21 mouse cellular contexts compared by ENCODE assay signal in the genomic region with DNA sequence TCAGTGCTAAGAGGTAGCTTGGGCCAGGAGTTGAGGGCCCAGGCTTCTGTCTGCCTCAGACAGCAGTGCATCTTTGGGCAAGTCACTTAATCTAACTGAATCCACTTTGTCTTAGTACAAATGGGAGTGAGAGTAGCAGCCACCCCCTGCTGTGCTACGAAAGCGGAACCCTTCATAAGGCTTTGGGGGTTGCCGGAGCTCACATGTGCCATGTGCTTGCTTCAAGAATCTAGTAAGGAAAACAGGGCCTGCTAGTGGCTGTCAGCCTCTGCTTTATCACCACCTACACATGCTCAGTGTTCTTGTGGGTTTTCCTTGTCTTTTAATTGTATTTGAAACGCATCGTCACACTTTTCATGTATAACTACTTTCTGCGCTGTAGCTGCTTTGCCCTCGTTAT. TPM values are rescaled to one million over a fixed set of nuclear protein-coding genes. Genes with fewer than 3 reads are reported as not detected.
DNase-seq lines count a peak whose midpoint lies in the region; ATAC-seq and TF ChIP-seq lines count a peak whose summit lies in the region.
"Had no signal": no experiment of that assay in that cellular context is flagged by ENCODE, and none has a peak within 500 bp of the region (broad histone marks: within the 10 kb centered on the region; RNA-seq: fewer than 3 reads in every experiment).

No protein-coding gene starts in this region.

- ATAC-seq in hindbrain, postnatal 0 days: no peak
- ATAC-seq in hindbrain, embryonic 14.5 days (ENCODE audit: low FRiP score): no peak
- ATAC-seq in liver, embryonic 12.5 days: no peak
- ATAC-seq: forebrain, postnatal 0 days; intestine, embryonic 15.5 days had no signal

- no peaks in the 10 kb centered on the region for H3K27me3 ChIP-seq in hindbrain, postnatal 0 days (ENCODE audit: insufficient read depth, low read length)
- H3K27me3 ChIP-seq in hindbrain, embryonic 14.5 days (ENCODE audit: control insufficient read depth, insufficient read depth, low read length): no peaks in the 10 kb centered on the region
- H3K27me3 ChIP-seq in liver, embryonic 12.5 days (replicated peaks): no peaks in the 10 kb centered on the region
- H3K27me3 ChIP-seq: embryonic facial prominence, embryonic 13.5 days; intestine, embryonic 15.5 days had no signal

- no peak overlapping the region for H3K4me2 ChIP-seq in hindbrain, postnatal 0 days (ENCODE audit: low read depth, low read length)
- H3K4me2 ChIP-seq in hindbrain, embryonic 14.5 days (replicated peaks): no peak overlapping the region
- H3K4me2 ChIP-seq in liver, embryonic 12.5 days: no peak overlapping the region
- H3K4me2 ChIP-seq: embryonic facial prominence, embryonic 13.5 days; hindbrain, embryonic 13.5 days; intestine, embryonic 15.5 days; liver, embryonic 11.5 days had no signal

- no peak for TF ChIP-seq POLR2A in brain, embryonic 14.5 days (IDR thresholded peaks at IDR 0.05; ENCODE audit: borderline replicate concordance, extremely low read depth, insufficient read depth, insufficient read length, poor library complexity, severe bottlenecking)

- no peak for TF ChIP-seq CTCF in hindbrain, postnatal 0 days (IDR thresholded peaks at IDR 0.05; ENCODE audit: low read depth)
- TF ChIP-seq CTCF in brain, embryonic 14.5 days (IDR thresholded peaks at IDR 0.05; ENCODE audit: borderline replicate concordance, extremely low read depth, insufficient read depth, insufficient read length): no peak

- H3K27ac ChIP-seq in hindbrain, postnatal 0 days: no peak overlapping the region
- H3K27ac ChIP-seq in hindbrain, embryonic 14.5 days: no peak overlapping the region
- no peak overlapping the region for H3K27ac ChIP-seq in liver, embryonic 12.5 days
- H3K27ac ChIP-seq: embryonic facial prominence, embryonic 13.5 days; heart, embryonic 10.5 days; hindbrain, embryonic 13.5 days; intestine, embryonic 15.5 days had no signal

- no peaks in the 10 kb centered on the region for H3K36me3 ChIP-seq in hindbrain, postnatal 0 days (ENCODE audit: insufficient read depth, low read length)
- H3K36me3 ChIP-seq in hindbrain, embryonic 14.5 days (replicated peaks; ENCODE audit: control insufficient read depth, insufficient read depth): no peaks in the 10 kb centered on the region
- no peaks in the 10 kb centered on the region for H3K36me3 ChIP-seq in liver, embryonic 12.5 days
- H3K36me3 ChIP-seq: embryonic facial prominence, embryonic 13.5 days; heart, embryonic 10.5 days; hindbrain, embryonic 13.5 days; intestine, embryonic 15.5 days had no signal

- DNase-seq in hindbrain, postnatal 0 days (ENCODE audit: low spot score): peak; percentile 8
- no peak for DNase-seq in hindbrain, embryonic 14.5 days (ENCODE audit: low spot score)
- peak; percentile 36 for DNase-seq in ES-CJ7 (ENCODE audit: low read depth, low spot score)
- peak; percentile 35 for DNase-seq in brain, embryonic 14.5 days (ENCODE audit: low read depth)
- DNase-seq in retina, embryonic 14.5 days (ENCODE audit: low spot score): peak; percentile 53
- no peak for DNase-seq in testis, postnatal 10 days (ENCODE audit: low spot score)
- DNase-seq: adrenal gland, adult 8-10 months; cerebellum, adult 11 months; cerebellum, postnatal 36 days; forebrain, postnatal 0 days; heart, postnatal 10 days; kidney, adult 9 months; layer of hippocampus, postnatal 36 days; lung, adult 2 months; thymus, postnatal 36 days had no signal

- 52% methylated on average over 7 of the region's 7 CpGs for WGBS in hindbrain, postnatal 0 days
- 40% methylated on average over 7 of the region's 7 CpGs for WGBS in hindbrain, embryonic 14.5 days
- WGBS in liver, embryonic 12.5 days (ENCODE audit: insufficient replicate concordance): 77% methylated on average over 7 of the region's 7 CpGs

- H3K9ac ChIP-seq in hindbrain, postnatal 0 days (replicated peaks; ENCODE audit: low read length): no peak overlapping the region
- H3K9ac ChIP-seq in hindbrain, embryonic 14.5 days: no peak overlapping the region
- no peak overlapping the region for H3K9ac ChIP-seq in liver, embryonic 12.5 days
- H3K9ac ChIP-seq: embryonic facial prominence, embryonic 13.5 days; forebrain, postnatal 0 days; hindbrain, embryonic 13.5 days; intestine, embryonic 15.5 days had no signal

- no peak overlapping the region for H3K4me3 ChIP-seq in hindbrain, postnatal 0 days (ENCODE audit: low read length)
- no peak overlapping the region for H3K4me3 ChIP-seq in hindbrain, embryonic 14.5 days (replicated peaks; ENCODE audit: low read length)
- no peak overlapping the region for H3K4me3 ChIP-seq in liver, embryonic 12.5 days
- H3K4me3 ChIP-seq: embryonic facial prominence, embryonic 13.5 days; heart, embryonic 10.5 days; hindbrain, embryonic 13.5 days; intestine, embryonic 15.5 days had no signal

- H3K4me1 ChIP-seq in hindbrain, postnatal 0 days (ENCODE audit: insufficient read depth, low read length): no peaks in the 10 kb centered on the region
- H3K4me1 ChIP-seq in hindbrain, embryonic 14.5 days (replicated peaks; ENCODE audit: control insufficient read depth, insufficient read depth, low read length): 0 out of 2 replicates have a peak, but pooled peaks cover 4% of the 10 kb centered on the region
- no peaks in the 10 kb centered on the region for H3K4me1 ChIP-seq in liver, embryonic 12.5 days

- H3K9me3 ChIP-seq in hindbrain, postnatal 0 days (ENCODE audit: low read length): no peaks in the 10 kb centered on the region
- no peaks in the 10 kb centered on the region for H3K9me3 ChIP-seq in hindbrain, embryonic 14.5 days (ENCODE audit: control insufficient read depth, low read length)
- no peaks in the 10 kb centered on the region for H3K9me3 ChIP-seq in liver, embryonic 12.5 days (replicated peaks)
- H3K9me3 ChIP-seq: embryonic facial prominence, embryonic 13.5 days; heart, embryonic 10.5 days; hindbrain, embryonic 13.5 days; intestine, embryonic 15.5 days had no signal

RNA-seq across cellular contexts. Expression of a gene that starts 43.7 kb away (rescaled TPM):
- total RNA-seq in hindbrain, postnatal 0 days (2014; rRNA removed): 433 and 475 TPM in 2 replicates
- 759 and 765 TPM in 2 replicates for polyA plus RNA-seq in hindbrain, postnatal 0 days (2015; fragmentation: Nextera tagmentation; extraction: Ambion mirVana)
- polyA plus RNA-seq in hindbrain, embryonic 14.5 days (2014; fragmentation: Nextera tagmentation; extraction: Ambion mirVana): 653 and 807 TPM in 2 replicates
- polyA plus RNA-seq in brain, embryonic 14.5 days (2012; rRNA removed): 1,437 and 1,564 TPM in 2 replicates
- 991 and 1,051 TPM in 2 replicates for polyA plus RNA-seq in liver, embryonic 12.5 days (2016; fragmentation: Nextera tagmentation; extraction: Ambion mirVana)

Comparison
In these comparisons a context has a peak if more than half of its experiments do, and no peak if none do; other contexts are left out.
1. DNase-seq: peak in hindbrain, postnatal 0 days (single experiment), ES-CJ7 (single experiment), brain, embryonic 14.5 days (single experiment) and retina, embryonic 14.5 days (single experiment); none in hindbrain, embryonic 14.5 days (single experiment) and testis, postnatal 10 days (single experiment).